Mouse (Mus musculus) testis, adult 2 months (tissue): ENCODE measurements around the gene Sema7a.

Experiments used
- CTCF ChIP-seq: fragments of 200-500 bp; IDR thresholded peaks from 2 replicates; pipeline ENCODE4 v1.5.1; 2012; ENCODE audit warnings: low read depth, mild to moderate bottlenecking, inconsistent platforms, low read length, moderate library complexity; ENCODE audit not compliant: control insufficient read depth, insufficient read depth, insufficient replicate concordance
- POLR2A ChIP-seq: fragments of 200-500 bp; IDR thresholded peaks from 2 replicates; pipeline ENCODE4 v1.6.1; 2012; ENCODE audit warnings: low read depth, mild to moderate bottlenecking, inconsistent platforms, low read length, moderate library complexity; ENCODE audit not compliant: control insufficient read depth

GRCm38 (mm10) chr9:58011552-58011951 lies 71.6 kb downstream of the Sema7a start:
- TF ChIP-seq CTCF = no peak
- TF ChIP-seq POLR2A = no peak
